ENCODE assay signal across 11 mouse cellular contexts in the genomic region with DNA sequence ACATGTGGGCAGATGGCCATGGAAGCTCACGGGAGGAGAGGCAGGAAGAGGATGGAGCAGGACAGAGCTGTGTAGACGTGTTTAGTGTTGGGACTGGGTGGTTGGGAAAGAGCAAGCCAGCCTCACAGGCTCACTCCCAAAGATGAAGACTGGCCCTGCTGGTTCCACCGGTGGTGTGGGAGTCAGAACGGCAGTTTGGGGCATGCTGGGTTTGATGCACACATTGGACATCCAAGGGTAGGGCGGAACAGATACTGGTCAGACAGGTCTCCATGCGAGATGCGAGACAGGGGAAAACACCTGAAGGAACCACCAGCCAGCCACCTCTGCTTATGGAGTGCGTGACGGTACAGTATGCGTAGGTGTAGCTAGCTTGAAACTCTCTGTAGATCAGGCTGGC. TPM values are rescaled to one million over a fixed set of nuclear protein-coding genes. Genes with fewer than 3 reads are reported as not detected.
DNase-seq lines count a peak whose midpoint lies in the region; ATAC-seq and TF ChIP-seq lines count a peak whose summit lies in the region.
"Had no signal": no experiment of that assay in that cellular context is flagged by ENCODE, and none has a peak within 500 bp of the region (broad histone marks: within the 10 kb centered on the region; RNA-seq: fewer than 3 reads in every experiment).

No protein-coding gene starts in this region.

- H3K27ac ChIP-seq in heart, embryonic 12.5 days (ENCODE audit: poor library complexity, severe bottlenecking) = no peak overlapping the region
- no peak overlapping the region for H3K27ac ChIP-seq in liver, embryonic 13.5 days
- H3K27ac ChIP-seq in left cerebral cortex, adult 2 months = no peak overlapping the region

- WGBS in heart, embryonic 12.5 days = 84% methylated on average over 10 of the region's 10 CpGs
- 82% methylated on average over 10 of the region's 10 CpGs for WGBS in liver, embryonic 13.5 days (ENCODE audit: insufficient replicate concordance)

- H3K9me3 ChIP-seq in heart, embryonic 12.5 days (replicated peaks) = peaks cover 6% of the 10 kb centered on the region; the same call in 1 of the 2 replicates
- H3K9me3 ChIP-seq in liver, embryonic 13.5 days (replicated peaks) = peaks cover 6% of the 10 kb centered on the region

- TF ChIP-seq CTCF in left cerebral cortex, adult 2 months (IDR thresholded peaks at IDR 0.05) = no peak

- intact Hi-C loops in heart, postnatal 36 days (cut with DNase I) = loop anchor here (2.0 to 10.0 kb wide), 2 partner anchors 70 to 524 kb away; no protein-coding TSS in a partner anchor
- intact Hi-C loops in left cerebral cortex, adult 2 months (cut with DNase I) = no loop called here

- peaks cover 33% of the 10 kb centered on the region for H3K4me1 ChIP-seq in heart, embryonic 12.5 days (replicated peaks)
- H3K4me1 ChIP-seq in liver, embryonic 13.5 days (replicated peaks) = peaks cover 27% of the 10 kb centered on the region

- no peaks in the 10 kb centered on the region for H3K36me3 ChIP-seq in heart, embryonic 12.5 days
- no peaks in the 10 kb centered on the region for H3K36me3 ChIP-seq in liver, embryonic 13.5 days
- H3K36me3 ChIP-seq: embryonic facial prominence, embryonic 12.5 days had no signal

- no peak for ATAC-seq in heart, embryonic 12.5 days (ENCODE audit: insufficient number of reproducible peaks, low FRiP score)
- ATAC-seq in liver, embryonic 13.5 days (ENCODE audit: low read depth) = no peak
- no peak for ATAC-seq in inflammation-experienced regulatory T-cells, adult 6 months

- DNase-seq in heart, postnatal 36 days = no peak
- peak; percentile 78 for DNase-seq in urinary bladder, postnatal 14 days (ENCODE audit: low spot score)
- no peak for DNase-seq in urinary bladder, adult 2 months (ENCODE audit: low spot score)
- DNase-seq in liver, embryonic 13.5 days = no peak
- DNase-seq in left cerebral cortex, adult 2 months (ENCODE audit: extremely low spot score in 1 of 2, low spot score in 2 of 2) = no peak
- DNase-seq in cerebellum, postnatal 25 days = no peak
- DNase-seq: adrenal gland, postnatal 14 days; thymus, postnatal 4 days had no signal

- H3K4me2 ChIP-seq in heart, embryonic 12.5 days = peak overlapping the region; percentile 89
- H3K4me2 ChIP-seq in liver, embryonic 13.5 days = peak overlapping the region; percentile 98

- no peaks in the 10 kb centered on the region for H3K27me3 ChIP-seq in heart, embryonic 12.5 days (replicated peaks)
- no peaks in the 10 kb centered on the region; the same call in 1 of the 2 replicates for H3K27me3 ChIP-seq in liver, embryonic 13.5 days
- H3K27me3 ChIP-seq: embryonic facial prominence, embryonic 12.5 days had no signal

- no peak overlapping the region for H3K9ac ChIP-seq in heart, embryonic 12.5 days
- no peak overlapping the region for H3K9ac ChIP-seq in liver, embryonic 13.5 days

- H3K4me3 ChIP-seq in heart, embryonic 12.5 days = no peak overlapping the region
- peak overlapping the region; percentile 71; the same call in 1 of the 2 replicates for H3K4me3 ChIP-seq in liver, embryonic 13.5 days (replicated peaks)
- no peak overlapping the region for H3K4me3 ChIP-seq in left cerebral cortex, adult 2 months

RNA-seq across cellular contexts. Expression of gene H3f3a, which starts 34.8 kb away (rescaled TPM):
- polyA plus RNA-seq in heart, embryonic 12.5 days (2016; fragmentation: Nextera tagmentation; extraction: Ambion mirVana) = 1,616 and 1,670 TPM in 2 replicates
- total RNA-seq in heart, postnatal 36 days (2021) = 100 to 1,000 TPM; 457 to 506 TPM
- 810 and 870 TPM in 2 replicates for polyA plus RNA-seq in urinary bladder, adult 2 months (2012; rRNA removed)
- 2,174 and 2,523 TPM in 2 replicates for polyA plus RNA-seq in liver, embryonic 13.5 days (2015; fragmentation: Nextera tagmentation; extraction: Ambion mirVana)
- 100 to 1,000 TPM; 261 to 262 TPM for total RNA-seq in left cerebral cortex, adult 2 months (2021)
- polyA plus RNA-seq in inflammation-experienced regulatory T-cells, adult 6 months (2017; shearing (Covaris generic)) = 100 to 1,000 TPM; 553 to 843 (median 762) TPM

RNA-seq across cellular contexts. Expression of gene Acbd3, which starts 53.1 kb away (rescaled TPM):
- polyA plus RNA-seq in heart, embryonic 12.5 days (2016; fragmentation: Nextera tagmentation; extraction: Ambion mirVana) = 29.2 and 29.7 TPM in 2 replicates
- total RNA-seq in heart, postnatal 36 days (2021) = 10 to 100 TPM; 22.5 to 23.4 TPM
- 35.4 and 36.5 TPM in 2 replicates for polyA plus RNA-seq in urinary bladder, adult 2 months (2012; rRNA removed)
- 8.7 and 8.9 TPM in 2 replicates for polyA plus RNA-seq in liver, embryonic 13.5 days (2015; fragmentation: Nextera tagmentation; extraction: Ambion mirVana)
- 10 to 100 TPM; 35.0 to 35.3 TPM for total RNA-seq in left cerebral cortex, adult 2 months (2021)
- 10 to 100 TPM; 10.9 to 14.4 (median 14.0) TPM for polyA plus RNA-seq in inflammation-experienced regulatory T-cells, adult 6 months (2017; shearing (Covaris generic))
